Mouse (Mus musculus) cerebellum, adult 9-10 months (tissue): ENCODE measurements around the gene Mgam.
"Not testable (repeated sequence)": the region's sequence is repeated elsewhere in the genome, so short reads cannot be mapped to it uniquely, and the experiment has no call there.

Experiments used
- DNase-seq: peaks from one replicate; pipeline ENCODE4 v3.0.0; 2022

The Mgam gene

DNA sequence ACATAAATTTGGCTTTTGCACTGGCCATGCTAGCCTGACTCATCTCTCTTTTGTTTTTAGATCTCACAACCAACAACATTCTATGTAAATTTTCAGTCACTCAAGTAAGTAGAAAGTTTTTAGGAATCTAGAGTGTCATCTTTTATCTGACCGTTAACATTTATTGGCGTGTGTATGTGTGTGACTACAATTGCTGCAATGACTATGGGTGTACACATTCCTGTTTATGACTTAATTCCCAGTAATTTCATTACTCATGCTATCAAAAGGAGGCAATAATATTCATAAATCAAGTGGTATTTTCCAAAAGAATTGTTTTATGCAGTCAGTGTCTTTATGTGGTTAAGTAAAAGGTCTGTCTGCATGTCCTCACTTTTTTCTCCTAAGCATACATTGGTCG, 110.9 kb downstream of the Mgam start:
- no peak for DNase-seq

DNA sequence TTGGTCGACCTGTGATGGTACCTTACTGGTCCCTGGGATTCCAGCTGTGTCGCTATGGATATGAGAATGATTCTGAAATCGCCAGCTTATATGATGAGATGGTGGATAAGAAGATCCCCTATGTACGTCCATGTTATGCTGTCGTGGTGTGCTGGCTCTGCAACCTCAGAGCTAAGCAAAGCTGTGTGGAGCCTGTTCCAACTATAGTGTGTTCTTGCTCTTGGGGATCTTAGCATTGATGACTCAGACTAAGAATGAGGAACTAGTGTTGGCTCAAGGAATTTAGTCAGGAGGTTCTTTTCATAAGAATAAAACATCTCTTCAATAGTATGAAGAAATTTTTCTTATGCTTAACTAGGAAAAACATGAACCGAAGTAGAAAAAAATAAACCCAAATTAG, 120.4 kb downstream of the Mgam start:
- not testable (repeated sequence) for DNase-seq

DNA sequence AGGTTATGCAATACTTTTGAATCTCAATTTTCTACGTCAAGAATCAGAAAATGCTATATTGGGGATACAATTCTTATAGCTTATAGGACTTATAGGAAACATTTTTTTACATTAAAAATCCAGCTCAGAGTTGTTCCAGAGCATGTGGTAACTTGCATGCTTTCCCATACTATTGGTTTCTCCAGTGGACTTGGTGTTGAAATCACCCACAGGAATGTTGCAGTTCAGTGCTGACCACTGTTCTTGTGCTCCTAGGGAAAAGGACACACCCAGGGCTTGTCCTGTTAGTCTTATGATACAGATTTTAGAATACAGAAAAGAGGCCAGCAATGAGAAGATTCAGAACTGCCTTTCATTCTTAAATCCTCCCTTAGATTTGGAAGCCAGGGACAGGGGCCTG, 127.3 kb downstream of the Mgam start:
- no peak for DNase-seq

DNA sequence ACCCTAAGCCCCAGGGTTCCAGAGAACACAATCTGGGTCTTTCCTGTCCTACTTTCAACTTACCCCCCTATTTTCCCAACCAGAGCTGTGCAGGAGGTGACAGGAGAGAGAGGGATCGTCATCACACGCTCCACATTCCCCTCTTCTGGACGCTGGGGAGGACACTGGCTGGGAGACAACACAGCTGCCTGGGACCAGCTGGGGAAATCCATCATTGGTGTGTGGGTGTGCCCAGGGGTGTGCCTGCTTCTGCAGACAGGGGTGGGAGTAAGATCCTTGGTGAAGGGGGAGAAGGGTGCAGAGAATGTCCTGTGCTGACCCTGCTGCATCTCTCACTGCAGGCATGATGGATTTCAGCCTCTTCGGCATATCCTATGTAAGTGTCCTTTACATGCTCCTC, 128.7 kb downstream of the Mgam start:
- DNase-seq, result not testable (repeated sequence)

DNA sequence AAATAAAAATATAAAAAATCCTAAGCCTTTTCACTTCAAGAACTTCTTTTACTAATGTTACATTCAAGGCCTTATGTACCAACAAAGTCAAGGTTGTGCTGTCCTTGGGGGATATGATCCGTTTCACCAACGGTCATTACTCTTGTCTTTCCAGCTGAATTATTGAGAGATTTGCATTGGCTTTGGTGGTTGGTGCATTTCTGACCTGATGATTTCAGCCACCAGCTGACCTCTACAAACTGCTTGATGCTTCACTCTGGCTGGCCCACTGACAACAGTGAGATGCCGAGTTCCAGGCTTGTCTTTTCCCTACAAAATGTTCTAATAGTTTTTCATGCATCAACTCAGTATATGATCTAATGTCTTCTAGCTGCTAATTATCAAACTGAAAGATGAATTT, 146.0 kb downstream of the Mgam start:
- no peak for DNase-seq

DNA sequence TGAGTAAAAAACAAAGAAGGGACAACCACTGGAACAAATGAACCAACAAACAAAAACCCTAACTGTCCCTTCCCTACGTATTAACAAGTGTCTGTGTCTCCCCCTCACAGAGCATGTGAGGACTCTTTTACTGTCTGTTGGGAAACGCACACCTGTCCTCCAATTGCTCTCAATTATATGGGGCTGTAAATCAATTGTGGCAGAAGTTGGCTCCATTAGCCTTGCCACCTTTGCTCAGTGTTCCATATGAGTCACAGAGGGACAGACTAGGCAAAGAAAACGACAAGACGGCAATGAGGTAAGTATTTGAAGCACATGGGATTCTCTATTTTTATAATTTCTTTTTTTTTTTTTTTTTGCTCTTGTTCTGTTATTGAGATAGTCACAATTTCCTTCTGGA, 149.8 kb downstream of the Mgam start:
- no peak for DNase-seq

DNA sequence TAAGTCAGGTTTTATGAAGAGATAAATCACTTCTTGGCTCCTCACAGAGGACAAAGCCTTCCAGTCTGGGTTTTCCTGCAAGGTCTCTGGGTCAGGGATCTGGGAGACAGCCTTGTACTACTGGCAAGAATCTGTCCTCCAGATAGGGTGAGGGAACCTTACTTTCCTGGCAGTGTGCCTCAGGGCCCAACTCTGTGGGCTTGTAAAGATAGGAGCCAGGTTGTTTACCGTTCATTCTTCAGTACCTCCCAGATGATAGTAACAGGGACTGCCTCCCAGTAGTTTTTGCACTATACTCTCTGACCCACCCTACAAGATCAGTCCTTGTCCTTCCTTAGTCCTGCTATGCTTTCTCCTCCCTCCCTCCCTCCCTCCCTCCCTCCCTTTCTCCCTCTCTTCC, 155.0 kb downstream of the Mgam start:
- DNase-seq, result no peak

DNA sequence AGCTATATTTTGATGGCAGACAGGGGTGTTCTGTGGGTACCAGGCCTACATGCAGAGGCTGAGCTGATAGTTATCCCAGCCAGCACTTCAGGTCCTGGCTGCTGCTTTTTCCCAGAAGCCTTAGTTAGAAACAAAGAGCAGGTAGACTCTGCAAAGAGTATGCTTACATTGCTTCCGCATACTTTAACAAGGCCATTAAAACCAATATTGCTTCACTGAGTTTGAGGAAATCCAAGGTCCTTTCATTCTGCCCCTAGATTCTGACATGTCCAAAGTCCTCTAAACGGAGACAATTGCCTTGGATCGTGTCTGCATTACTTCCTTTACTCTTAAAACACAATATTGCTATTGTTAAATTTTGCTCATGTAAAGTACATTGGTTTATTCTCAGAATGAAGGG, 155.7 kb downstream of the Mgam start:
- DNase-seq, result no peak

DNA sequence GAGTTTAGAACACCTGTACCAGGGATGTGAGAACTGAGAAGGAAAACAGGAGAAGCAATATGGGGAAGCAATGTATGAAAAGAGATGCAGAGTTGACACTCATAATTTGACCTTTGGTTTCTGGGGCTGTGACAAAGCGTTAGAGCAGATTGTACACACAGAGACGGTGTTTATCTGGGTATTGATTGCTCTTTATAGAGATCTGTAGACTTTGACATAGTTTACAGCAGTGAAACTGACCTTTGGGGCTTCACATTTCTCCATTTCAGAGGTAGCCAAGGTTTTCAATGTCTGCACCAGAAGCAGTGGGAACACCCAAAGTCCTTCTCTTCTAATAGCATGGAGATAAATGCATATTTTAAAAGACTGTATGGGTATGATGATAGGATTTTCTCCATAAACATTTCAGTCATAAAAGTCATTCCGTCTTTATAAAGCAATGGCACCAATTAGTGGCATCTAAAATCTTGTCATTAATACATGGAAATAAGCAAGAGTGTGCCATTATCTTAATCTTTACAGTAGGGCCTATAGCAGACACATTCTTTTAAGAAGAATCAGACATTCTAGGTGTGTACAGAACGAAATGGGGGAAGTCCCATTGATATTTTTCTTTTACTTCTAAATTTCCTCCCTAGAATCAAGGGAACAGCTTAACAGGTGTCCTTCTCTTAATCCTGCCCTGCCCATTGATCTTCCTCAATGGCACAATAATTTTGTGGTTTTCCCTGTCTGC, 166.6 kb downstream of the Mgam start:
- no peak for DNase-seq

DNA sequence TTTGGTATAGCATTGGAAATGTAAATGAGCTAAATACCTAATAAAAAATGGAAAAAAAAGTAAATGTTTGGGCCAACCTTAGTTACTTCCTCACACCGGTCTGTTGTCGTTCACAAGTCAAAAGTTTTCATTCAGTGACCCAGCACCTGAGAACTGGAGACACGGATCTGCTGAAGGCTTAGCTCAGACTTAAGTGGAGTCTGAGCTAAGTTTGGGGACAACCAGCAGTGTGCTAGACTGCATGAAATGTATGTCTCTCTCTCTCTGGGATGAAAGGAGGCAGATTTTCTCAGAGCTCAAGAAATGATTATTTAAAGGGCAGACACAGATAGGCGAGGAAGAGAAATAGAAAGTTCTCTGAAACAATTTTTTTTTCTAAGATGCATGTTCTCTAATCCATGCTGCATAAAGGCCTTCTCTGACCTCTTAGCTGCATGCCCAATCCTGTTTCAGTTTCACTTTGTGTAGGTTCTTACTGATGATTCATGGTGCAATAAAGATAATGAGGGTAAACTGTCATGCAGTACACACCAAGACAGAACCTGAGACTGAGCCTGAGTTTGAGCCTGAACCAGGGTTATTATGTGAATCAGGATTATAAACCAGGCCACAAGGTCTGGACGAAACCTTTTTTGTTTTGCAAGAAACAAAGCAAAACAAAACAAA, 189.7 kb downstream of the Mgam start:
- no peak for DNase-seq
